Mouse (Mus musculus) WW6 (cell line): Measurements from ENCODE around the gene Fam129a.

ENCODE experiments used
- DNase-seq: peaks from one replicate; pipeline ENCODE4 v3.0.0-alpha.2; 2013; ENCODE audit warnings: low read depth, low spot score

Gene Fam129a

DNA sequence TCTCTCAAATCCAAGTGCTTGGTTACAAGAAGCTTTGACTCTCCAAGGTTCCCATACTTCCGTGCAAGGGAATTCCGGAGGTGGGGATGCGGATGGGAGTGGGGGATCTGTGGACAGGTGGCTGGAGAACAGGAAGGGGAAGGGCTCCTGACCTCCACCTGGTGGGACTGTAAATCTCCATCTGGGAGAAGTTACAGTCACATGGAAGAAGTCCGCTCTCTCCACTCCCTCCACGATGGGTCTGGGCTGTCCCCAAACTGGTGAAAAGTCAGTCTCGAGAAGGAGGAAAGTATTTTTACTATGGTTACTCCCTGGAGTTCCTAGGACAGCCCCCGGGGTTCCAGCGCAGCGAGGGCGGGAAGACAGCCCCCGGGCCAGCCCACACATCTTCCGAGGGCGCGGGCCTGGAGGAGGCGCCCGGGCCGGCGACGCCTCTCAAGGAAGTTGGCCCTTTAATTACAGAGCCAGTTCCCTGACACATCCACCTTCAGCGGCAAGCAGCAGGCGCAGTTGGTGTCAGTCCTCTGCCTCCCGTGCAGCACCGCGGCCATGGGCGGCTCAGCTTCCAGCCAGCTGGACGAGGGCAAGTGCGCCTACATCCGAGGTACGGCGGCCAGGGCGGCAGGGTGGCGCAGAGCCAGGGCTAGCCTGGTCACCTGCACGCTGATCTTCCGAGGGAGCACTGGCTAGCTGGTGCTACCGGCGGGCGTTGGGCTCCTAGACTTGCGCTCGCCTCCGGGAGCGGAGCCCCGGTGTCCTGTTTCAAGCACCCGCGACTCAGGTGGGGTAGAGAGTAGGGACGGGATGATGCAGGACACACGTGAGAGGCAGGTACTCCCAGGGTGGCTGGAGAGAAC is at the start of gene Fam129a:
TSS of gene Fam129a (plus strand) at position 206 of the 857 bp plus-strand sequence.
- DNase-seq = no peak

DNA sequence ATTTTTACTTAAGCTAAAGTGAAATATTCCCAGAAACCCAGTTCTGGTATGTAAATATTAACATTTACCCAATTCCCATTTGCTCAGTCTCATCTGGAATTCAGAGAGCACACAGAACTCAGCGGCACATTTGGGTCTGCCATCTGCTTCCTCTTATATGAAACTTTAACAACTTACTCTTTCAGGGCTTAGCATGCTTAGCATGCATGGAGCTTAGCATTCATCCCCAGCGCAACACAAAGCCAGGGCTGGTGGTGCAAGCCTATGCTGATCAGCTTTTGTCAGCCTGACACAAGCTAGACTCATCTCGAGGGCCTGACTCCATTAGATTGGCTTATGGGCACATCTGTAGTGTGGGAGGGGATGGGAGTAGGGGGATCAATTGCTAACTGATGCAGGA is 44.3 kb upstream of the Fam129a start:
- DNase-seq = no peak

DNA sequence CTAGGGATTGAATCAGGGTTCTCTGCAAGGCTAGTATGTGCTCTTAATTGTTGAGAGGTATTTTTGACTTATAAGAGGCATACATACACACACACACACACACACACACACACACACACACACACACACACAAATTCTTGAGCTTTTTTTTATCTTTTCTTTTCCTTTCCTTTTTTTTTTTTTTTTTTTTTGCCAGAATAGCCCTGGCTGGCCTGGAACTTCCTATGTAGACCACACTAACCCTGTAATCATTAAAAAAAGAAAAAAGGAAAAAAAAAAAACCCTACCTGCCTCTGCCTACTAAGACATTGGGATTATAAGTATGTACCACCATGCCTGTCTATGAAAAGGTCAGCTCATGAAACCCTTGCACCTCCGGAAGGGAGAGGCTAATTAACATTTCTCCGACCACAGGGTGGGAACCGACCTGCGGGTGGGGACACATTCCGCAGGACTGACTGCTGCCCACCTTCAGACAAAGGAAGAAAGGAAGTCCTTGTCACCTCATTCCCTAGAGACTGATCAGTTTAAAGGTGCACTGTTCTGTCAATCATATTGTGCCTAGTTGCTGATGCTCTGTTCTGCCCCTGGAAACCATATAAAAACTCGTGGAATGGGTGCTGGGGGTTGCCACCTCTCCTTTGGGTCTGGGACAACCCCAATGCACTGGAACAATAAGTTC is 27.0 kb upstream of the Fam129a start:
- no peak for DNase-seq

DNA sequence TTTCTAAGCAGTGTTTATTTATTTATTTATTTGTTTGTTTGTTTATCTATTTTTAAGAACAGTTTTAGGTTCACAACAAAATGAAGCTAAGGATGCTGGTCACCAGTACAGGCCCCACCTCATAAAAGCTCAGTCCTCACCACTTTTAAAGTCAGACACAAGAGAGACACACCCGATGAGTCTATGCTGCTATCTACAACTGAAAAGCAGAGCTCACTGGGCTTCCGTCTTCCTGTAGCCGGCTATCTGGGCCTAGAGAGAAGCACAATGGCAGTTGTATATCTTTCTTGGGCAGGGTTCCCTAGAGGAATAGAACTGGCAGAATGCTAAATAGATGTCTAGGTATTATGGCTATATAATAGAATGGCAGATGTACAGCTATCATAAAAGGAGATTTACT is 26.4 kb upstream of the Fam129a start:
- no peak for DNase-seq

DNA sequence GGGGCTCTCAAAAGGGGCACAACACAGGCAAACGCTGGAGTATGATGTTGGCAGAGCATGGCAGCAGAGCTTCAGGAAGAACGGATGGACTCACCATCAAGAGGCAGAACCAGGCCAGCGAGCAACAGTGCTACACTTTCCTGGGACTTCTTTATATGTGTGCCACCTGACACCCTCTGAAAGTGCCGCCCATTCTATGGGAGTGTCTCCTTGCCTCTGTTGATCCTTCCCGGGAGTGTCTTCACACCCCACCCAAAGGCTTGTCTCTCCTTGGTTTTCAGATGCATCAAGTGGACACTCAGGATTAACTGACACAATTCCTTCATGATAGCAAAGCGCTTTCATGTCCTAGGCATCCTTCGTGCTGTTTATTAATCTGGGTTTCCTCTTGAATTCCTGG is 25.4 kb upstream of the Fam129a start:
- DNase-seq = no peak

DNA sequence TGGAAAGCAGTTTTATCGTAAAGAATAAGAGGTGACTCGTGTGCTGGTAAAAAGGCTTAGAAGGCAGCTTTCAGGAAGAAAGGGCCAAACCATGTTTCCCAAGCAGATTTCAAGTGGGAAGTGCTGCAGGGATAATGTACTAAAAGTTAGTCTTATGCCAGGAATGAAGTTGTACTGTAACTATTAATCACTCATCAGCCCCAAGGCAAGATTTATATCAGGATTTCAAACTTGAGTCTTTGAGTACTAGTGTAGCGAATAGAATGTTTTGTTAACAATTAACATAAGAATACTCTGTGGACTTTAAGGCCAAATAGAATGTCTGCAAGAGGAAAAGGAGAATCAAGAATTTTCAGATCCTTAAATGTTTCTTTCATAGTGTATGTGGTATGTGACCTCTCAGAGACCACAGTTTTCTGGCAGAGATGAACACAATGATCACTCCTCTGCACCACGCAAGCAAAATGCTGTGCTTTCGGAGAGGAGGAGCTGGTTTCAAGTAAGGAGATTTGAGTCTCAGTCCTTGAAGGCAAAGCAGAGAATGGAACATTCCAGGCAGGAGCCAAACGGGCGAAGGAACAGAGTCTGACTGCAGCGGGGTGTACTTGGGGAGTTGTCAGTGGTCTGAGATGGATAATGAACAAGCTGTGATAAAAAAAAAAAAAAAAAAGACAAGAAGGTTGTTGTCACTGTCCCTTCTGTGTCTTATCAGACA is 21.9 kb upstream of the Fam129a start:
- no peak for DNase-seq

DNA sequence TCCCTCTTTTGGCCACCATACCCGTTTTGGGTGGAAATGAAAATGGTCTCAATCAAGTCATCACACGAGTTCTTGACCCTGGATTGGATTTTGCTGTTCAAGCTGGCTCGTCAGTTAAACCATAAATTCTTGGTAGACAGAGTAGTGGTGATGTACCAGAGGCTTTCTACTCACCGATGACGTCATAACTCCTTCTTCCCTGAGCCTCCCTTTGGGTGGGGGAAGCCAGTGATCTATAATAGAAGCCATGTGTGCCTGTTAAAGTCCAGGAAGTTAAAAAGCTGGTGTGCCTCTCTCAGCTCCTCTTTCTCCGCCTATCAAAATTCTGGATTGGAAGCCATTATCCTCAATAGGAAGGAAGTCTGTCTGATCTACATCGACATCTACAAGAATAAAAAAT is 21.2 kb upstream of the Fam129a start:
- DNase-seq = no peak

DNA sequence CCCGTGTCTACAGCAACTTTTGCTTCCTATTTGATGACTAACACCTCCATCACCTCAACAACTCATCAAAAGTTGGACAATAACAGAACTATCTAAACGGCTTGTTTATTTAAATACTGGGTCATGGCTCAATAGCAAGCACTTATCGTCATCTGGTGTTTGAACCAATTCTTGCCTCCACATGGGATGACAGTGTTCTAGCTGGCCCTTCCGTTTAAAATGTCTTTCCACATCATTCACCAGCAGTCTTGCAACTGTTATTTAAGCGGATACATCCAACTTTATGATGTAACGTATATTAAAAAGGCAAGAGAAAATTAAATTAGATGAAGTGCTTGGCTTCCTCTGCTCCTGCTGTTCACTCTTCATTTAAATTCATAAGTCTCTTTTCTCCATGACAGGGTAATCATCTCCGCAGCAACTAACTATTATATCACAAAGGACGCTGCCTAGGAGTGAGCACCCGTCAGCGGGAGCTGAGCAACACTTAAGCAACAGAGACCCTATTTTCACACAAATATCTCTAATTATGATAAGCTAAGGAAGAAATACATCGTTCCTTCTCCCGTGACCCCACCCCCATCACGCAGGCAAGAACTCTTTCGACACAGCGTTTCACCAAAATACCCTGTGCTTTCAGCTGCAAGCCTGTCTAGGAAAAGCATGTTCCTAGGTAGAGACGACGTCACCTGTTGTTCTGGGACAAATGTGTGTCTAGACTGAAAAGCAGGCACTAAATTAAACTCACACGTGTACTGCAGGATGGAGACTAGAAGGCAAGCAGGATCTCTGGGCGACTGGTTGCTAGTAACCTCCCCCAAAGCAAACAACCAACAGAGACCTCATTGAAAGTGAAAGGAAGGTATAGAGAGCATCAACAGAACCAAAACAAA is 20.2 kb upstream of the Fam129a start:
- DNase-seq = no peak

DNA sequence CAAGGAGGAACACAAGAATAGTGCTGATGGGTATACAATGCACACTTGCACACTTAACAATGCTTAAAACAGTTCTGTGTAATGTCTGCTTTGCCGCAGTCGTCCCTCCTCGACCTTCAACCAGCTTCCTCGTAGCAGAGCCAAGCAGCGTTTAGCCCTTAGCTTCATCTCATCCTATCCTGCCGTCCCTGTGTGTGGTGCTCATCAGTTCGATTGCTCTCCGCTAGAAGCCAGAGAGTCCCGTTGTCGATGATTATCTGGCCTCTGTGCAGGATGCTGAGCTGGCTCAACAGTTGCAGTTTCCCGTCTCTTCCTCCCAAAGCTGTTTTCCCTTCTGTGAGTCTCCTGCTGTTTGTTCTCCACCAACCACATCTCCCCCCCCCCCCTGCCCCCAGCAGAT is 10.4 kb upstream of the Fam129a start:
- DNase-seq = no peak

DNA sequence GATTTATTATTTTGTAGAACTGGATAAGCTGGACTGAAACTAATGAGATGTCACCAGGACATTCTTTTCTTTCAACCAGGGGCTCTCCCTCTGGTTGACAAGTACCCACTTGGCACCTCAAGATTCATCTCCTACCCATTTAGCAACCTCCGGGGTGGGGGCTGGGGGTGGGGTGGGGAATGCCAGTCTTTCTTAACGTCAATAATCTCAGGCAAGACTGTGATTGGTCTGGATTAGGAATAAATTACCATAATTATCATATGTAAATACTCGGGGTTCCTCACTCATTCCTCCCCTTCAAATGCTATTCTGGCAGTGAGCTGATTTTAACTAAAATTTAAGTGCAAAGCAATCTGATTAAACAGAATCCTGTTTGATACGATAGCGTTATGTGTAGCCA is 7.6 kb upstream of the Fam129a start:
- DNase-seq = no peak

DNA sequence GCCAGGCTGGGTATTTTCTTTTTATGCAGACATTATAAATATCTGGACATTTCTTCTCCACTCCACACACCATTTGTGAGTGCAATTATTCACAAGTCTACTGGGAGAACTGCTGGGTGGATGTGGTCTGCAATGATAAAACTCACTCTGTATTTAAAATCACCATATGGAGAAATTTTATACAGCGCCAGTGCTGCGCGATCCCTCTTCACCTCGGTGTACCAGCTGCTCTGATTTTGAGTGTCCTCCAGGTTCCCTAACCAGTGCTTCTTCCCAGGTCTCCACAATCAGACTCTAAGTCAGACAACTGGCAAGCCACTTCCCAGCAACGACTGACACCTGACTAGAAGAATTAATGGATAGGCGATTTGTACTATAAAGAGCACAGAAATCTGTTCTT is 7.1 kb upstream of the Fam129a start:
- no peak for DNase-seq

DNA sequence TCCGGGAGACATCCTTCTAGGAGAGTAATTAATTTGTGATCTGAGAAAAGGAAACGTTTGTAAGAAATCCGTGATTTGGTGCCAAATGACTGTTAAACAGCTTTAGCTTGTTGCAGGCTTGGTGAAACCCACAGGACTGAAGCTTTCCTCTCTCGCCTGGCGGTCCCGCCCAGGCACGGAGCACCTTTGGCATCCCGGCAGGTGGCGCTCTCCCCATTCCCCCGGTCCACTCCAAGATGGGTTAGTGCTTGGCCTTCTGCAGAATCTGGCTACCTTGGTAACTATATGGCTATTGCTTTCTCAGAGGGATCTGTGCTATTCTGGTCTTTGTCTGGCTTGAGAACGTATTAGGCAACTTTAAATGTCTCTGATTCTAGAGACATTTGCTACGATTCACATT is 6.6 kb upstream of the Fam129a start:
- no peak for DNase-seq

DNA sequence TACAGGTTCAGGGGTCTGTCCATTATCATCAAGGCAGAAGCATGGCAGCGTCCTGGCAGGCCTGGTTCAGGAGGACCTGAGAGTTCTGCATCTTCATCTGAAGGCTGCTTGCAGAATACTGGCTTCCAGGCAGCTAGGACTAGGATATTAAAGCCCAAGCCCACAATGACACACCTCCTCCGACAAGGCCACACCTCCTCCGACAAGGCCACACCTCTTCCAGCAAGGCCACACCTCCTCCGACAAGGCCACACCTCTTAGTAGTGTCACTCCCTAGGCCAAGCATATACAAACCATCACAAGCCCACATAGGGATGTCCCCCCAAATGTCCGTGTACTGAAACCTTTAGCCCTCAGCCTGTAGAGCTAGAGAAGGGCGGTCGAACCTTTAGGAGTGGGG is 2.3 kb upstream of the Fam129a start:
- DNase-seq = no peak

DNA sequence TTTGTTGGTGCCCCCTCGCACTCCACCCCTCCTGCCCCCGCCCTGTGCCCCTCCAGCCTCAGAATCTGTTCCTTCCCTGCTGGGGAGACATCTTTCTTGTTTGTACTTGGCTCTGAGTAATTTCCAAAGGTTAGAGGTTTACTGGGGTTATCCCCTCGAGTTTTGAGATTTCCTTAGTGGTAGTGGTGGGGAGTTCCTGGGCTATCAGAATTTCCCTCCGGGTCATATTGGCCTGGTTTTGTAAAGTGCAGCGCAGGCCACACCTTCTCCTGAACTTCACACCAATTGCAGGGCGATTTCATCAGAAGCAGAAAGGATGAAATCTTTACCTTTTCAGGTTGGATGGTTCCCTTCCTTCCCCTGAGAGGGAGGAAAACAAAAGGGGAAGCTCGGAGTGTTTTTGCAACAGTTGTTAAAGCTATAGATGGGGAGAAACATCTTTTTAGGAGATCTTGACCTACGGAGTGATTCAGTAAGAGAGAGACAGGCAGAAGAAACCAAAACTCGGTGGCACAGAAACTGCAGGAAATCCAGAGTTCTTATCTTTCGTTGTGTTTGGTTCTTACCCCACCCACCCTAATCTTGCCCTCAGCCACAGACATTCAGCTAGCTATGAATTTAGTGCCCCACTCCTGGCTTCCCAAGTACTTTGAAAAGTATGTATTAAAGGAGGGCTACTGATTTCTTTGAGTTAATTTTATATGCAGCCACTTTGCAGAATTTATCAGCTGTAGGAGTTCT is 1.0 kb downstream of the Fam129a start:
- no peak for DNase-seq

DNA sequence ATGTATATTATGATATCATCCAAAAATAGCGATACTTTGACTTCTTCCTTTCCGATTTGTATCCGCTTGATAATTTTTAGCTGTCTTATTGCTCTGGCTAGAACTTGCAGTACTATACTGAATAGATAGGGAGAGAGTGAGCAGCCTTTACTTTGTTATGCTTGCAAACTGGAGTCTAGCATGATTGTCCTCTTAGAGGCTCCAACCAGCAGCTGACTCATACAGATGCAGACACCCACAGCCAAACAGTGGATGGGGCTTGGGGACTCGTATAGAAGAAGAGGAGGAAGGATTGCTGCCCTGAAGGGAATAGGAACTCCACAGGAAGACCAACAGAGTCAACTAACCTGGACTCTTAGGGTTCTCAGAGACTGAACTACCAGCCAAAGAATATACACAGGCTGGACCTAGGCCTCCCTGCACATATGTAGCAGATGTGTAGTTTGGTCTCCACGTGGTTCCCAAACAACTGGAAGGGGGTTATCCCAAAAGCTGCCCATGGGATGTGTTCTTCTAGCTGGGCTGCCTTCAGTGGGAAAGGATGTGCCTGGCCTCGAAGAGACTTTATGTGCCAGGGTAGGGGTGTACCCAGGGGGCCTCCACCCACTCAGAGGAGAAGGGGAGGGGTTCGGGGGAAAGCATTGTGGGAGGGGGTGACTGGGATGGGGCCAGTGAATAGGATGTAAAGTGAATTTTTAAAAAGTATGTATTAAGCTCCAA is 1.8 kb downstream of the Fam129a start:
- DNase-seq = no peak

DNA sequence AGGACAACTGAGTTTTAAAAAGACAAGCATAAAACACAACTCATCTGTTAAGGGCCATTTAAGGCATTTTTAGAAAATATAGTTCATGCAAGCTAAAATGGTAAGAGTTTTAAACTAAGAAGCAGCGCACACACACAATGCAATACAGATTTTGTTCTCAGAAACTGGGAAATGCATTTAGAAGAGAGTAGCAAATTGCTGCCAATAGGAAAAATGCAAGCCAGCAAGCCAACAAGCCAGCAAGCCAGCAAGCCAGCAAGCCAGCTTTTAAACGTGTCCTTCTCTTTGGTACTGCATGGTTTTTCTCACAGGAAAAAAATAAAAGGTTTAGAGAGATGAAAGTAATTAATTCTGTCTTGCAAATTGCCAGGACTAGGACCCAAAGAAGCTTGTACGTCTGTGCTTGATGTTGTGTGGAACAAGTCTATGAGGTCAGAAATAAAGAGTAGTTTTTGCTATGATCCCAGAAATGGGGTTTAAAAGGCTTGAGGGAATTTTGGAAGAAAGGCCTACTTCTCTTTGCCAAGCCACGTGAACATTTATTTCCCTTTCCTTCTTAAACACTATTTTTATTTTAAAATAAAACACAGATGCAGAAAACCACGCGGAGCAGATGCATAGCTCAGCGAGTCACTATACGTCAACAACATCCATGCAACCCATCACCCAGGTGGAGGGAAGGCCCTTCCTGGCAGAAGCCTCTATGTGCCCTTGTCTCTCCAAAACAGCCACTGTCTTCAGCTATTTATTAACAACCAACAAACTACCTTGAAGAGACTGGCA is 9.4 kb downstream of the Fam129a start:
- DNase-seq = no peak

DNA sequence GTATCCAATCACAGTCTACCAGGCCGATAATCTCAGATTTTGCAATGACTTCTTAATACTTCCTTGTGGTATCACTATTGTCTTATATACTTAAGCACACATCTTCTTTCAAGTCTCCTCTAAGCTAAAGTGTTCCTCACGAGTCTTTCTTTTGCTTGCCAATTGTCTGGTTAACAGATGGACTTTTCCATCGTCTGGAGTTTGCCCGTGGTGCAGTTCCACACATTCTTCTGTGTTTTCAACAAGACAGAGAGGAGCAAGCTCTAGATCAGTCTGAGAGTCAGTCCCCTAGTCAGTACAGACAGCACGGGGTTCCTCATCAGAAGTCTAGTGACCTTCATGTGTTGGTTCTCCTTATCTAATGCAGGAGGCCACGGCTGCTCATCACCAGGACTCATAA is 10.5 kb downstream of the Fam129a start:
- DNase-seq = no peak

DNA sequence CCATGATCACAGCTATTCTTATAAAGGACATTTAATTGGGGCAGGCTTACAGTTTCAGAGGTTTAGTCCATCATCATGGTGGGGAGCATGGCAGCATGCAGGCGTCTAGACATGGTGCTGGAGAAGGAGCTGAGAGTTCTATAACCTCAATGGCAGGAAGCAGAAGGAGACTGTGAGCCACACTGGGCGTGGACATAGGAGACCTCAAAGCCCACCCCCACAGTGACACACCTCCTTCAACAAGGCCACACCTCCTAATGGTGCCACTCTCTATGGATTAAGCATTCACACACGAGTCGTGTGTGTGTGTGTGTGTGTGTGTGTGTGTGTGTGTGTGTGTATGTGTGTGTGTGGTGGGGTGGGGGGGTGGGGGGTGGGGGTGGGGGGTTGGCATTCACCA is 11.0 kb downstream of the Fam129a start:
- DNase-seq = no peak

DNA sequence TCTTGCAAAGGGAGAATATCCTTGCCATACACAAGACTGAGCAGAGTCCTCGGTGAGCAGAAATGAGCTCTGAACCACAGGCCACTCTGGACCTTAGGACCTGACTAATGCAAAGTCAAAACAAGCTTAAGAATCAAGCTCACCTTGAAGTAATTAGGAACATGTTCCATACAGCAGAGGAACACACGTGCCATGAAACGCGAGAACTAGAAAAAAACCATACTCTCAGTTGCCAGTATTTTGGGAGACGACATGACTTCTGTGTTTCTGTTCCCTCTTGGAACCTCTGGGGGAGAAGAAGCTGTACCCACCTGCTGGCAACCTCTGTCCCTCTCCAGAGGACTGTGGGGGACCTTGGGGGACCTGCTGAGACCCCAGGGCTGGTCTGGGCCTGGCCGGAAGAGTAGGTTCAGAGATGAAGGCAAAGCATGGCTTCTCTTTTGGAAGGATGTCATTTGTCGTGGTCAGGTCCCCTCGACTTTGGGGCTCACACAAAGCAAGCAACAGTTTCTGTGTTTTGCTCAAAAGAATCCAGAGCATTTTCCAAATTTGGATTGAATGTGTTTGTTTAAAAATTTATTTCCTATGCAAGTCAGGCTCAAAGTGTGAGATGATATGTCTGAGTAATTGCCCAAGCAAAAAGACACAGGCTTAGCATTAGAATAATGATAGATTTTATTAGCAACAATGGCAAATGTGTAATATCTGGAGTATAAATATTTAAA is 12.6 kb downstream of the Fam129a start:
- DNase-seq = no peak
